Mouse (Mus musculus) midbrain, embryonic 16.5 days (tissue): ENCODE results near the gene Morn3. TPM values are rescaled to one million over a fixed set of nuclear protein-coding genes. Genes with fewer than 3 reads are reported as not detected.

Source experiments
- ATAC-seq: fragments of 200-750 bp; cut with Nextera tagmentation; 2 replicates; pipeline ENCODE4 v1.8.0; 2017; ENCODE audit warnings: moderate TSS enrichment
- H3K27ac ChIP-seq: fragments of 300-500 bp; sonication (generic); 2 replicates; pipeline ENCODE4 v1.5.1; 2014; ENCODE audit warnings: mild to moderate bottlenecking, low read length, mixed read lengths
- H3K27me3 ChIP-seq: fragments of 300-500 bp; sonication (generic); 2 replicates; pipeline ENCODE4 v1.6.1; 2014; ENCODE audit warnings: low read depth, low read length, mixed read lengths; ENCODE audit not compliant: control insufficient read depth, insufficient read depth
- H3K36me3 ChIP-seq: fragments of 300-500 bp; sonication (generic); 2 replicates; pipeline ENCODE4 v1.6.1; 2014; ENCODE audit warnings: mild to moderate bottlenecking, low read length, moderate library complexity, mixed read lengths; ENCODE audit not compliant: control insufficient read depth, insufficient read depth
- H3K4me1 ChIP-seq: fragments of 300-500 bp; sonication (generic); 2 replicates; pipeline ENCODE4 v1.6.1; 2014; ENCODE audit warnings: mild to moderate bottlenecking, low read length, mixed read lengths; ENCODE audit not compliant: control insufficient read depth, insufficient read depth
- H3K4me2 ChIP-seq: fragments of 300-500 bp; sonication (generic); 2 replicates; pipeline ENCODE4 v1.6.1; 2014; ENCODE audit warnings: mild to moderate bottlenecking, low read length, mixed read lengths
- H3K4me3 ChIP-seq: fragments of 300-500 bp; sonication (generic); 2 replicates; pipeline ENCODE4 v1.5.1; 2014; ENCODE audit warnings: low read depth, mild to moderate bottlenecking, low read length, moderate library complexity, mixed read lengths
- H3K9ac ChIP-seq: fragments of 300-500 bp; sonication (generic); 2 replicates; pipeline ENCODE4 v1.6.1; 2014; ENCODE audit warnings: low read depth, low read length, mixed read lengths
- H3K9me3 ChIP-seq: fragments of 300-500 bp; sonication (generic); replicated peaks from 2 replicates; pipeline ENCODE4 v1.6.1; 2014; ENCODE audit warnings: mild to moderate bottlenecking, low read length, mixed read lengths; ENCODE audit not compliant: control insufficient read depth, poor library complexity, severe bottlenecking
- WGBS: fragments of 180-500 bp; shearing (Covaris S2); extraction: QIAGEN DNeasy Blood & Tissue Kit; methylation state at CpG from one replicate; pipeline ENCODE4 v1.1.7; 2014; 5-methylcytosine and 5-hydroxymethylcytosine counted together
- polyA plus RNA-seq: library from polyadenylated mRNA; unstranded; fragments of >200 nt; fragmentation: Nextera tagmentation; extraction: Ambion mirVana; gene quantifications from 2 replicates; pipeline ENCODE4 v1.2.1, GENCODE M21; 2015

Gene Morn3
- polyA plus RNA-seq, 1 experiment from 2014 or later, result 1.7 TPM

GRCm38 (mm10) chr5:123050918-123051317, 4.1 kb upstream of the Morn3 start:
- Histone ChIP-seq H3K27ac (no peak overlapping the region), H3K27me3 (no peaks in the 10 kb centered on the region), H3K9ac (no peak overlapping the region), H3K4me3 (no peak overlapping the region), H3K4me1 (peaks cover 3% of the 10 kb centered on the region; the same call in 1 of the 2 replicates), H3K9me3 (no peaks in the 10 kb centered on the region), H3K4me2 (no peak overlapping the region), H3K36me3 (no peaks in the 10 kb centered on the region)
- 76% methylated on average over 9 of the region's 9 CpGs for WGBS
- ATAC-seq, result no peak

GRCm38 (mm10) chr5:123049271-123049670, 2.5 kb upstream of the Morn3 start:
- ATAC-seq, result no peak
- 1% methylated on average over 12 of the region's 12 CpGs for WGBS
- H3K27me3 ChIP-seq, result no peaks in the 10 kb centered on the region
- H3K27ac ChIP-seq, result no peak overlapping the region
- H3K36me3 ChIP-seq, result no peaks in the 10 kb centered on the region
- no peak overlapping the region; the same call in 1 of the 2 replicates for H3K9ac ChIP-seq
- peaks cover 3% of the 10 kb centered on the region; the same call in 1 of the 2 replicates for H3K4me1 ChIP-seq
- H3K9me3 ChIP-seq, result no peaks in the 10 kb centered on the region
- H3K4me3 ChIP-seq, result no peak overlapping the region
- H3K4me2 ChIP-seq, result peak overlapping the region; percentile 17

GRCm38 (mm10) chr5:123045561-123046295, 1.1 kb downstream of the Morn3 start:
- ATAC-seq, result no peak
- H3K27ac ChIP-seq, result no peak overlapping the region
- 32% methylated on average over 9 of the region's 9 CpGs for WGBS
- no peak overlapping the region for H3K9ac ChIP-seq
- H3K4me2 ChIP-seq, result no peak overlapping the region
- H3K36me3 ChIP-seq, result no peaks in the 10 kb centered on the region
- no peaks in the 10 kb centered on the region for H3K27me3 ChIP-seq
- no peak overlapping the region for H3K4me3 ChIP-seq
- H3K4me1 ChIP-seq, result peaks cover 3% of the 10 kb centered on the region; the same call in 1 of the 2 replicates
- H3K9me3 ChIP-seq, result no peaks in the 10 kb centered on the region

- no peak overlapping the region for H3K27ac ChIP-seq
- 12% methylated on average over 7 of the region's 7 CpGs for WGBS
- H3K36me3 ChIP-seq, result no peaks in the 10 kb centered on the region
- no peak for ATAC-seq
- H3K4me2 ChIP-seq, result no peak overlapping the region
- H3K4me3 ChIP-seq, result no peak overlapping the region
- no peaks in the 10 kb centered on the region for H3K9me3 ChIP-seq
- 0 out of 2 replicates have a peak, but pooled peaks cover 2% of the 10 kb centered on the region for H3K27me3 ChIP-seq
- H3K9ac ChIP-seq, result no peak overlapping the region
- H3K4me1 ChIP-seq, result no peaks in the 10 kb centered on the region
Measured at GRCm38 (mm10) chr5:123043856-123044255, 3.0 kb downstream of the Morn3 start.

GRCm38 (mm10) chr5:123040796-123041195, 6.0 kb downstream of the Morn3 start:
- ATAC-seq, result no peak
- H3K4me3 ChIP-seq, result no peak overlapping the region
- no peak overlapping the region for H3K27ac ChIP-seq
- no peaks in the 10 kb centered on the region for H3K4me1 ChIP-seq
- no peaks in the 10 kb centered on the region for H3K36me3 ChIP-seq
- WGBS, result 62% methylated on average over 7 of the region's 7 CpGs
- H3K4me2 ChIP-seq, result no peak overlapping the region
- H3K9ac ChIP-seq, result no peak overlapping the region
- H3K9me3 ChIP-seq, result no peaks in the 10 kb centered on the region
- 0 out of 2 replicates have a peak, but pooled peaks cover 2% of the 10 kb centered on the region for H3K27me3 ChIP-seq

GRCm38 (mm10) chr5:123039120-123039752, 7.6 kb downstream of the Morn3 start:
- WGBS, result 6% methylated on average over 25 of the region's 25 CpGs
- Histone ChIP-seq H3K27me3 (0 out of 2 replicates have a peak, but pooled peaks cover 2% of the 10 kb centered on the region), H3K4me1 (no peaks in the 10 kb centered on the region), H3K9me3 (no peaks in the 10 kb centered on the region), H3K4me3 (peak overlapping the region; percentile 12; the same call in 1 of the 2 replicates), H3K27ac (no peak overlapping the region), H3K4me2 (peak overlapping the region; percentile 37), H3K9ac (no peak overlapping the region), H3K36me3 (no peaks in the 10 kb centered on the region)
- ATAC-seq, result no peak

GRCm38 (mm10) chr5:123038115-123038514, 8.7 kb downstream of the Morn3 start:
- 88% methylated on average over 5 of the region's 5 CpGs for WGBS

GRCm38 (mm10) chr5:123035564-123035963, 11.3 kb downstream of the Morn3 start:
- Histone ChIP-seq H3K36me3 (peaks cover 3% of the 10 kb centered on the region; the same call in 1 of the 2 replicates), H3K9ac (no peak overlapping the region), H3K27me3 (0 out of 2 replicates have a peak, but pooled peaks cover 2% of the 10 kb centered on the region), H3K4me3 (no peak overlapping the region), H3K4me1 (no peaks in the 10 kb centered on the region), H3K27ac (no peak overlapping the region), H3K4me2 (no peak overlapping the region), H3K9me3 (no peaks in the 10 kb centered on the region)
- 38% methylated on average over 6 of the region's 6 CpGs for WGBS
- no peak for ATAC-seq

More at GRCm38 (mm10) chr5:123038115-123038514, 8.7 kb downstream of the Morn3 start:
- H3K36me3 ChIP-seq, result no peaks in the 10 kb centered on the region
- no peak overlapping the region for H3K9ac ChIP-seq
- no peak overlapping the region for H3K4me2 ChIP-seq
- H3K4me1 ChIP-seq, result no peaks in the 10 kb centered on the region
- H3K27me3 ChIP-seq, result 0 out of 2 replicates have a peak, but pooled peaks cover 2% of the 10 kb centered on the region
- H3K4me3 ChIP-seq, result no peak overlapping the region
- no peak for ATAC-seq
- H3K9me3 ChIP-seq, result no peaks in the 10 kb centered on the region
- no peak overlapping the region for H3K27ac ChIP-seq

- Histone ChIP-seq H3K36me3 (peaks cover 3% of the 10 kb centered on the region; the same call in 1 of the 2 replicates), H3K27me3 (0 out of 2 replicates have a peak, but pooled peaks cover 2% of the 10 kb centered on the region), H3K9ac (no peak overlapping the region), H3K4me3 (no peak overlapping the region), H3K27ac (no peak overlapping the region), H3K4me1 (no peaks in the 10 kb centered on the region), H3K4me2 (no peak overlapping the region), H3K9me3 (no peaks in the 10 kb centered on the region)
- WGBS, result 89% methylated on average over 4 of the region's 4 CpGs
- no peak for ATAC-seq
Measured at GRCm38 (mm10) chr5:123035089-123035488, 11.7 kb downstream of the Morn3 start.
